Mouse (Mus musculus) forebrain, postnatal 0 days (tissue): ENCODE results near the gene Ift43. TPM values are rescaled to one million over a fixed set of nuclear protein-coding genes. Genes with fewer than 3 reads are reported as not detected.

ENCODE experiments used
- ATAC-seq: fragments of 200-750 bp; cut with Nextera tagmentation; 2 replicates; pipeline ENCODE4 v1.8.0; 2017; ENCODE audit warnings: mild to moderate bottlenecking, moderate library complexity
- DNase-seq: peaks from one replicate; pipeline ENCODE4 v3.0.0-alpha.2; 2015
- H3K27ac ChIP-seq: fragments of 300-500 bp; sonication (generic); 2 replicates; pipeline ENCODE4 v1.5.1; 2014; ENCODE audit warnings: low read depth, mild to moderate bottlenecking, antibody characterized with exemption, low read length, moderate library complexity, mixed read lengths
- H3K27me3 ChIP-seq: fragments of 300-500 bp; sonication (generic); 2 replicates; pipeline ENCODE4 v1.6.1; 2014; ENCODE audit warnings: mild to moderate bottlenecking, low read length, mixed read lengths; ENCODE audit not compliant: insufficient read depth
- H3K36me3 ChIP-seq: fragments of 300-500 bp; sonication (generic); 2 replicates; pipeline ENCODE4 v1.6.1; 2014; ENCODE audit warnings: mild to moderate bottlenecking, moderate library complexity; ENCODE audit not compliant: insufficient read depth
- H3K4me1 ChIP-seq: fragments of 300-500 bp; sonication (generic); 2 replicates; pipeline ENCODE4 v1.6.1; 2014; ENCODE audit warnings: antibody characterized with exemption; ENCODE audit not compliant: insufficient read depth
- H3K4me2 ChIP-seq: fragments of 300-500 bp; sonication (generic); 2 replicates; pipeline ENCODE4 v1.6.1; 2014; ENCODE audit warnings: low read depth, mild to moderate bottlenecking, moderate library complexity
- H3K4me3 ChIP-seq: fragments of 300-500 bp; sonication (generic); 2 replicates; pipeline ENCODE4 v1.5.1; 2014; ENCODE audit warnings: low read depth, low read length, mixed read lengths
- H3K9ac ChIP-seq: fragments of 300-500 bp; sonication (generic); 2 replicates; pipeline ENCODE4 v1.6.1; 2014; ENCODE audit warnings: mild to moderate bottlenecking
- H3K9me3 ChIP-seq: fragments of 300-500 bp; sonication (generic); 2 replicates; pipeline ENCODE4 v1.6.1; 2016; ENCODE audit warnings: low read length
- CTCF ChIP-seq: sonication (generic); IDR thresholded peaks from 2 replicates; pipeline ENCODE4 v1.5.1; 2016; ENCODE audit warnings: antibody characterized with exemption, control low read depth, low read depth
- WGBS: fragments of 180-500 bp; shearing (Covaris S2); extraction: QIAGEN DNeasy Blood & Tissue Kit; methylation state at CpG from one replicate; pipeline ENCODE4 v1.1.7; 2014; 5-methylcytosine and 5-hydroxymethylcytosine counted together
- polyA plus RNA-seq: library from polyadenylated mRNA; unstranded; fragments of >200 nt; fragmentation: Nextera tagmentation; extraction: Ambion mirVana; gene quantifications from 2 replicates; pipeline ENCODE4 v1.2.1, GENCODE M21; 2015
- total RNA-seq: library from RNA; depleted of rRNA; stranded (reverse); fragments of >200 nt; gene quantifications from 2 replicates; pipeline ENCODE4 v1.2.3, GENCODE M21; 2014

Gene Ift43
- total and polyA plus RNA-seq, 2 experiments from 2014 or later = 12.9 to 35.3 TPM

DNA sequence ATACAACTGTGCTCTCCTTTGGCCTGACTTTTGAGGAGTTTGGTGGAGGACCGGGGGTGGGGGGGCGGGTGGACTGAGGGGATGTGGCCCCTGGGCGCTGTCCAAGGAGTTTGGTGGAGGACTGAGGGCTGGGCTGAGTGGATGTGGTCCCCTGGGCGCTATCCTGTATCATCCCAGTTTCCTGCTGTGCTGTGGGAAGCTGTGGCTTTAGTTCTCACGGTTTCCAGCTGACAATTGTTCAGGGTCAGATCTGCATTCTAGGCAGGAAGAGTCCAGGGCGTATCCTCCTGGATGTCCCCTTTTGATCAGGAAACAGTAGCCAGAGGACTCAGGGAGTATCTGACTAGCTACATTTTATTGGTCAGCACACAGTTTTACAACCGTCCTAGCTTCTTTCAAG lies 5.7 kb downstream of the Ift43 start:
- DNase-seq (no peak), ATAC-seq (no peak)
- Histone ChIP-seq H3K9me3 (no peaks in the 10 kb centered on the region), H3K4me2 (no peak overlapping the region), H3K36me3 (no peaks in the 10 kb centered on the region; the same call in 1 of the 2 replicates), H3K4me3 (no peak overlapping the region), H3K27ac (no peak overlapping the region), H3K9ac (no peak overlapping the region), H3K27me3 (no peaks in the 10 kb centered on the region), H3K4me1 (peaks cover 4% of the 10 kb centered on the region; the same call in 1 of the 2 replicates)
- TF ChIP-seq CTCF = no peak
- WGBS = 76% methylated on average over 7 of the region's 7 CpGs

DNA sequence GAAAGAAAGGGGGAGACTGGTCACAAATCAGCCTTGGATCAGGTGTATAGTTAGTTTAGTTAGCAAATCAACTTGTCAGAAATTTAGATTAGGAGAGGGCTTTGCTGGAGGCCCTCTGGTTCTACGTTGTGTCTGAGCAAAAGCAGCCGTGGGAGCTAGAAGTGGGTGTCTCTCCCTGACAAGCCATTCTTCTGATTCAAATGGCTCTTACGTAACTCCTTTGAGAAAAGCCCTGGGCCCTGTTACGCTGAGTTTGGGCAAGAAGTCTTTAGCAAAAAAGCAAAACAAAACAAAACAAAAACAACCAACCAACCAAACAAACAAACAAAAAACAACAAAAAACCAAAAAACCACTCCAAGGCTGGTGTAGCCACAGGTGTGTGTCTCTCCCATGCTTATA lies 8.4 kb downstream of the Ift43 start:
- Histone ChIP-seq H3K4me2 (no peak overlapping the region), H3K4me3 (no peak overlapping the region), H3K27ac (no peak overlapping the region), H3K36me3 (no peaks in the 10 kb centered on the region), H3K27me3 (no peaks in the 10 kb centered on the region), H3K9ac (no peak overlapping the region), H3K9me3 (no peaks in the 10 kb centered on the region), H3K4me1 (no peaks in the 10 kb centered on the region; the same call in 1 of the 2 replicates)
- WGBS = 63% methylated on average over 4 of the region's 4 CpGs
- DNase-seq = no peak
- ATAC-seq = no peak
- TF ChIP-seq CTCF = no peak

DNA sequence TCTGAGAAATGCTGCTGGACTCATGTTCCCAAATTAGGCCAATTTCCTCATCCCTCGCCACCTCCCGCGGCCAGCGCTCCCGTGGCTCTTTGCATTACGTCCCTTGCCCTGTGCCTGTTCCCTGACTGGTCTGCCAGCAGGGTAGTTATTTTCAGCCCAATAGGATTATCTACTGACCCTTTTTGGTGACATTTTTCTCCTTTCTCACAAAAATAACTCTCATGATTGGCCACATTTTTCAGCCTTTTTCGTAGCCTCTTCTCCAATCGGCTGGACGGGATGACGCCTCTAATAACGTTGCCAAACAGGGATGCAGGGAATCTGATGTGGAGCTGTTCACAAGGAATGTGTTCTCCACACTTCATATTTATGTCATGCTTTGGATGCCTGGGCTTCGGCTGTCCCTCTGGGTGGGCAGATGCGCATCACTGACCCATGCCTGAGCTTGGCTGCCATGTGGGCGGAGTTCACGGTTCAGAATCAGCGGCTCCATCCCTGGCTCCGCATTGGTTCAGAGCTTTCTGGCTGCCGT lies 9.3 kb downstream of the Ift43 start:
- 33% methylated on average over 18 of the region's 18 CpGs for WGBS
- Histone ChIP-seq H3K4me3 (no peak overlapping the region), H3K9me3 (no peaks in the 10 kb centered on the region), H3K36me3 (no peaks in the 10 kb centered on the region), H3K9ac (no peak overlapping the region), H3K27ac (no peak overlapping the region), H3K4me1 (no peaks in the 10 kb centered on the region), H3K27me3 (no peaks in the 10 kb centered on the region), H3K4me2 (no peak overlapping the region)
- no peak for TF ChIP-seq CTCF
- no peak for DNase-seq
- ATAC-seq = peak; percentile 14

DNA sequence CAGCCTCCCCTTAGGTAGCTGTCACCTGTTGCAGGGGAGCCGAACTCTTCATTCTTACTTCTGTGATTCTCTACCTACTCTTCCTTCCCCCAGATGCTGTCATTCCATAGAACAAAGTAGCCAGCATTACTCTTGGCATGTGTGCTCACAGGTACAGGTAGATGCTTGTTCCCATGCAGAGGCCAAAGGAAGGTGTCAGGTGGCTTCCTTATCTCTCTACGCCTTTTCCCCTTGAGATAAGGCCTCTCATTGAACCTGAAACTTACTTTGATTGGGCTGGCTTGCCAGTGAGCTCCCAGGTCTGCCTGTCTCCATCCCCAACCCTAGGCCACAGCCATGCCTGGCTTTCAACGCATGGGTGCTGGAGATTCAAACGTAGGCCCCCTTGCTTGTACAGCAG lies 11.7 kb downstream of the Ift43 start:
- Histone ChIP-seq H3K4me3 (no peak overlapping the region), H3K4me1 (no peaks in the 10 kb centered on the region), H3K9ac (no peak overlapping the region), H3K27me3 (no peaks in the 10 kb centered on the region), H3K27ac (no peak overlapping the region), H3K36me3 (no peaks in the 10 kb centered on the region), H3K9me3 (no peaks in the 10 kb centered on the region), H3K4me2 (no peak overlapping the region)
- ATAC-seq (no peak), DNase-seq (no peak)
- WGBS = 98% methylated on average over 4 of the region's 4 CpGs
- no peak for TF ChIP-seq CTCF

DNA sequence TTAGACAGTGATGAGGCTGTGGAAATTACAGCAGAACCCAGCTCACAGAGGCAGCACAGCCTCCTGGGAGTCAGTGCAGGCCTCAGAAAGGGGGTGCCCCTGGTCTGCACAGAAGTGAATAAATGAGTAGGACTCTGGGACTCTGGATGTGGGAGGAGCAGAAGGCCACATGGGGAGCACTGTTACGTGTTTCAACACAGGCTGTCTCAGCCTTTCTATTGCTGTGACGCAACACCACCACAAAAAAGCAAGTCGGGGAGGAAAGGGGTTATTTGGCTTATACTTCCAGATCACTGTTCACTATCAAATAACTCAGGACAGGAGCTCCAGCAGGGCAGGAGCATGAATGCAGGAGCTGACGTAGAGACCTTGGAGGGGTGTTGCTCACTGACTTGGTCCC lies 13.5 kb downstream of the Ift43 start:
- no peak for TF ChIP-seq CTCF
- 88% methylated on average over 4 of the region's 4 CpGs for WGBS

DNA sequence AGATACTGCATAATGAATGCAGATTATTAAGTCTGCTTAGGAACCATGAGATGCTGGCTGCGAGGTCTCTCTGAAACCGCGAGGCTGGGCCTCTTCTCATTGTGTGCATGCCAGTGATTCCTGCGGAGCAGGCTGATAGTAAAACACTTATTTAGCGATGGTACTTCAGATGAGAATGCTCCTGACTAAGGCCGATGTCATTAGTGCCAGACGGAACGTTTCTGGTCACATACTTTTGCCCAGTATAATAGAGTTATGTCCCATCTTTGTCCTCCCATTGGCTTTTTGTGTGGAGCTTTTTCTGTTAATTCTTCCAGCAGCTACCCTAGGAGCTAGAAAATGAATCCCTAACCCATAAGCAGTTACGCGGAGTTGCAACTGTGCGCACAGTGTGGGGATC lies 15.4 kb downstream of the Ift43 start:
- Histone ChIP-seq H3K4me3 (no peak overlapping the region), H3K27me3 (no peaks in the 10 kb centered on the region), H3K9me3 (no peaks in the 10 kb centered on the region), H3K4me2 (no peak overlapping the region), H3K9ac (no peak overlapping the region), H3K36me3 (no peaks in the 10 kb centered on the region), H3K27ac (no peak overlapping the region), H3K4me1 (no peaks in the 10 kb centered on the region)
- no peak for TF ChIP-seq CTCF
- no peak for DNase-seq
- WGBS = 60% methylated on average over 11 of the region's 11 CpGs
- ATAC-seq = no peak

More for the DNA sequence above, 13.5 kb downstream of the Ift43 start:
- H3K27ac ChIP-seq = no peak overlapping the region
- H3K4me2 ChIP-seq = no peak overlapping the region
- H3K4me1 ChIP-seq = no peaks in the 10 kb centered on the region
- H3K36me3 ChIP-seq = no peaks in the 10 kb centered on the region
- ATAC-seq (no peak), DNase-seq (no peak)
- H3K4me3 ChIP-seq = no peak overlapping the region
- H3K27me3 ChIP-seq = no peaks in the 10 kb centered on the region
- H3K9ac ChIP-seq = no peak overlapping the region
- H3K9me3 ChIP-seq = no peaks in the 10 kb centered on the region

DNA sequence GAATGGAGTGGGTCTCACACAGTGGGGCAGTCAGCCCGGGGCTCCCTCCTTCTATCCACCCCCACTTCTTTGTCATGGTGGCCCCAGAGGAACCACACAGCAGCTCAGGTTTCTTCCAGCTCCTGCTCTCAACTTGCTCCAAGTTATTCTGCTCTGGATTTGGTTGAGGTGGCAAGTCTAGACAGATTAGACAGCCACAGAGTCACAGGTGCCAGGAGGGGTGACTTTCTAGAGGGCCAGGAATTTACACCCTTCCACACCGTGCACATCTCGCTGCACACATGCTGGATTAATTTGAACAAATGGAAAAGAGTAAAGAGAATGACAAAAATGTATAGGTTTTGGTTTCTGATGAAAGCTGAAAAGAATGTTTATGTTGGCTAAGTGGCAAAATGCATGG lies 18.4 kb downstream of the Ift43 start:
- peaks cover 11% of the 10 kb centered on the region; the same call in 1 of the 2 replicates for H3K4me1 ChIP-seq
- no peaks in the 10 kb centered on the region for H3K9me3 ChIP-seq
- H3K4me2 ChIP-seq = no peak overlapping the region
- no peak overlapping the region for H3K9ac ChIP-seq
- no peak overlapping the region for H3K4me3 ChIP-seq
- TF ChIP-seq CTCF = no peak
- H3K27me3 ChIP-seq = no peaks in the 10 kb centered on the region
- DNase-seq = no peak
- no peaks in the 10 kb centered on the region for H3K36me3 ChIP-seq
- H3K27ac ChIP-seq = no peak overlapping the region
- no peak for ATAC-seq
- 86% methylated on average over 3 of the region's 3 CpGs for WGBS
